Mouse (Mus musculus): ENCODE measurements around the gene Krtcap2. TPM values are rescaled to one million over a fixed set of nuclear protein-coding genes. Genes with fewer than 3 reads are reported as not detected.

The Krtcap2 gene
- polyA plus RNA-seq, 1 experiment = 61.9 TPM

DNA sequence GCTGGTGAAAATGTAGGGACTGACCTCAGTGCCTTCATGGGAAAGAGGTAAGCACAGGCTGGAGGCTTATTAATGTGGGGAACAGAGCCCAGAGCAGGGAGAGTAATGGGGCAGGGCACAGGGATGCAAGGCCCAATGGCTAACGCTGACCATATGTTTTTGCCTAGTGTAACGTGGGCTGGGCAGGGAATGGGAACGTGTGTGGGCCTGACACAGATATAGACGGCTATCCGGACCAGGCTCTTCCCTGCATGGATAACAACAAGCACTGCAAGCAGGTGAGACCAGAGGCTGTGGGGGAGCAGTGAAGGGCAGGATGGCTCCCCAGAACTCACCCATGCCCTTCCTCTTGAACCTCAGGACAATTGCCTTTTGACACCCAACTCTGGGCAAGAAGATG is 24.6 kb upstream of the Krtcap2 start:
- no peak overlapping the region for H3K4me3 ChIP-seq (ENCODE audit: insufficient read depth, low read length)
- peaks cover 1% of the 10 kb centered on the region; the same call in 1 of the 2 replicates for H3K4me1 ChIP-seq (ENCODE audit: control insufficient read depth, insufficient read depth, low read length)
- 0 out of 2 replicates have a peak overlapping the region, but pooled peaks have one; percentile 27 for H3K27ac ChIP-seq (ENCODE audit: insufficient read depth, low read length)
- TF ChIP-seq CTCF (IDR thresholded peaks at IDR 0.05; ENCODE audit: extremely low read depth, insufficient read depth, low read length) (no peak), POLR2A (IDR thresholded peaks at IDR 0.05; ENCODE audit: extremely low read depth, insufficient read depth, low read length) (no peak)

DNA sequence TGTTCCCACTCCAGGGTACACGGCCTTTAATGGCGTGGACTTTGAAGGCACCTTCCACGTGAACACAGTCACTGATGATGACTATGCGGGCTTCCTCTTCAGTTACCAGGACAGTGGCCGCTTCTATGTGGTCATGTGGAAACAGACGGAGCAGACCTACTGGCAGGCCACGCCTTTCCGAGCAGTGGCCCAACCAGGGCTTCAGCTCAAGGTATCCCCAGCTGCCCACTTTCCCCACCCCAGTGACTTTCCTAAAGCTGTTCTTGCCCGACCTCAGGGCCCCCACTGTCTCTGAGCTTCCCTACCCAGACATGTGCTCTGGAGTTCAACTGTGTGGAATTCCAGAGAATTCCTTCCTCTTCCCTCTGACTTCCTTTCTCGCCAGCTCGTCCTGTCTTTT is 21.0 kb upstream of the Krtcap2 start:
- Histone ChIP-seq H3K4me1 (ENCODE audit: control insufficient read depth, insufficient read depth, low read length) (peaks cover 1% of the 10 kb centered on the region; the same call in 1 of the 2 replicates), H3K4me3 (ENCODE audit: insufficient read depth, low read length) (peak overlapping the region; percentile 16), H3K27ac (ENCODE audit: insufficient read depth, low read length) (peak overlapping the region; percentile 24; the same call in 1 of the 2 replicates)
- no peak for TF ChIP-seq POLR2A (IDR thresholded peaks at IDR 0.05; ENCODE audit: extremely low read depth, insufficient read depth, low read length)
- TF ChIP-seq CTCF (IDR thresholded peaks at IDR 0.05; ENCODE audit: extremely low read depth, insufficient read depth, low read length) = no peak

DNA sequence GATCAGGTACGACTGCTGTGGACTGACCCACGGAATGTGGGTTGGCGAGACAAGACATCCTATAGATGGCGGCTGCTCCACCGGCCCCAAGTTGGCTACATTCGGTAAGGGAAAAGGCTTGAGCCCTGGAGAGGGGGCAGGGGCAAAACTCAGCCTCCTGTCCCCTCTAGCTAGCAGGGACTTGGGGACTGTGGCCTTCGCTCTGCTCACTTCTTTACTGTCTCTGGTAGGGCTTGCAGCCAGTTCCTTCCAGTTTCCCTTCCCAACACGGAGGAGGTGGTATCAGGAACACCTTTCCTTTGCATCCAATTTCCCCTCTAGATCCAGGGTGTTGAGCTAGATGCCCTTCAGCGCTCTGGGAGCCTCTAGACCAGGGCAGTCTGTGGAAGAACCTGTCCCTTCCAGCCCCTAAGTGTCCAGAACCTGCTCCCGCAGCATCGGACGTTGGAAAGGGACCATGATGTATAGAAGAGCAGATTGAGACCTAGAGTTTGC is 20.4 kb upstream of the Krtcap2 start:
- Histone ChIP-seq H3K4me1 (ENCODE audit: control insufficient read depth, insufficient read depth, low read length) (peaks cover 1% of the 10 kb centered on the region; the same call in 1 of the 2 replicates), H3K4me3 (ENCODE audit: insufficient read depth, low read length) (peak overlapping the region; percentile 16), H3K27ac (ENCODE audit: insufficient read depth, low read length) (peak overlapping the region; percentile 24; the same call in 1 of the 2 replicates)
- TF ChIP-seq POLR2A (IDR thresholded peaks at IDR 0.05; ENCODE audit: extremely low read depth, insufficient read depth, low read length) = no peak
- no peak for TF ChIP-seq CTCF (IDR thresholded peaks at IDR 0.05; ENCODE audit: extremely low read depth, insufficient read depth, low read length)

DNA sequence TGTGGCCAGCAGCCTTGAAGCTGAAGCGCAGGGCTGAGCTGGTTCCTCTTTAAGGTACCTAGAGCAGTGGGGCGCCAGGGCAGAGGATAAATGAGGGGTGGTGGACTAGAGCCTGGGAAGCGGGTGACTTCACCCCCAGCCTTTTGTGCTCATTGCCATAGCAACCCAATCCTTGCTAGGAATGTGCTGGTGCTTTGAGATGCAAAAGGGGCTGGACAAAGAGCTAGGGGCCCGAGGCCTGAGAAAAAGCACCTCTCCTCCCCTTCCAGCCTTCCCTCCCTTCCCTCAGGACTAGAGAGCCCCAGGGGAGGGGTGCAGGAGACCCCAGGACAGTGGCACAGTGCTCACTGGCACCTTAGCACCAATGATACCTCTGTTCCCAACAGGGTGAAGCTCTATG is 19.8 kb upstream of the Krtcap2 start:
- Histone ChIP-seq H3K4me1 (ENCODE audit: control insufficient read depth, insufficient read depth, low read length) (peaks cover 1% of the 10 kb centered on the region; the same call in 1 of the 2 replicates), H3K4me3 (ENCODE audit: insufficient read depth, low read length) (peak overlapping the region; percentile 16), H3K27ac (ENCODE audit: insufficient read depth, low read length) (peak overlapping the region; percentile 84)
- 0 out of 2 replicates have a peak, but pooled peaks have one; percentile 27 for TF ChIP-seq POLR2A (IDR thresholded peaks at IDR 0.05; ENCODE audit: extremely low read depth, insufficient read depth, low read length)
- no peak for TF ChIP-seq CTCF (IDR thresholded peaks at IDR 0.05; ENCODE audit: extremely low read depth, insufficient read depth, low read length)

DNA sequence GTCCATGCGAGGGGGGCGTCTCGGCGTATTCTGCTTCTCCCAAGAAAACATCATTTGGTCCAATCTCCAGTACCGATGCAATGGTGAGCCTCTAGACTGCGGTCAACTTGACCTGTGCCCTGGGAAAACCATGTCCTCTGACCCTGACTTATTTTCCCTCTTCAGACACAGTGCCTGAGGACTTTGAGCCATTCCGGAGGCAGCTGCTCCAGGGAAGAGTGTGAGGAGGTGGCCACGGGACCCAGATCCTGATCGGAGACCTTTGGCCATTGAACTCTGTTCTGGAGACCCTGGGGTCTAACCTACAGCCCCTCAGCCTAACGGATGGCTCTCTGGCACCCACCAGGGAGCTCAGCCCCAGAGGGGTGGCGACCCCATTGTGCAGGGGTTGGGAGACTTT is 19.4 kb upstream of the Krtcap2 start:
- H3K27ac ChIP-seq (ENCODE audit: insufficient read depth, low read length) = peak overlapping the region; percentile 84
- TF ChIP-seq CTCF (IDR thresholded peaks at IDR 0.05; ENCODE audit: extremely low read depth, insufficient read depth, low read length) = no peak
- TF ChIP-seq POLR2A (IDR thresholded peaks at IDR 0.05; ENCODE audit: extremely low read depth, insufficient read depth, low read length) = no peak
- H3K4me3 ChIP-seq (ENCODE audit: insufficient read depth, low read length) = peak overlapping the region; percentile 16
- H3K4me1 ChIP-seq (ENCODE audit: control insufficient read depth, insufficient read depth, low read length) = peaks cover 1% of the 10 kb centered on the region; the same call in 1 of the 2 replicates

DNA sequence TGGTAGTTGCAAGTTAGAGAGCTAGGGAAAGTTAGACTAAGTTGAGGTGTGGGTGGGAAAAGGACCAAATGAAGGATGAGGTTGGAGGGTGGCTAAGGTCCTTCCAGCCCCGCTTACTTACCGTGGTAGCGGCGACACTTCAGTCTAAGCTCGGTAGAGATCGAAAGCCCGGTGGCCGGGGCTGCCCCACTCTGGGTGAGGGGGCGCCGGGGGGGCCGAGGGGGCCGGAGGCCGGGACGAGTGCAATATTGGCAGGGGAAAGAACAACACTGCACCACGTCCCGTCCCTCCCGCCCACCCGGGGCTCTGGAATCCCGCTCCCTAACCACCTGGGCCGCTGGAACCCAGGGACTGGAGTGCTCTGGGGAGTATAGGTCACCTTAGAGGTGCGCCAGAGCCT is 18.9 kb upstream of the Krtcap2 start, which contains the start of gene Mtx1:
Mtx1 (minus strand) TSS at position 189 of the 400 bp plus-strand sequence.
- peaks cover 1% of the 10 kb centered on the region; the same call in 1 of the 2 replicates for H3K4me1 ChIP-seq (ENCODE audit: control insufficient read depth, insufficient read depth, low read length)
- TF ChIP-seq POLR2A (IDR thresholded peaks at IDR 0.05; ENCODE audit: extremely low read depth, insufficient read depth, low read length) (no peak), CTCF (IDR thresholded peaks at IDR 0.05; ENCODE audit: extremely low read depth, insufficient read depth, low read length) (no peak)
- peak within 1 kb of the TSS; percentile 84 for H3K27ac ChIP-seq (ENCODE audit: insufficient read depth, low read length)
- peak within 1 kb of the TSS; percentile 16 for H3K4me3 ChIP-seq (ENCODE audit: insufficient read depth, low read length)

DNA sequence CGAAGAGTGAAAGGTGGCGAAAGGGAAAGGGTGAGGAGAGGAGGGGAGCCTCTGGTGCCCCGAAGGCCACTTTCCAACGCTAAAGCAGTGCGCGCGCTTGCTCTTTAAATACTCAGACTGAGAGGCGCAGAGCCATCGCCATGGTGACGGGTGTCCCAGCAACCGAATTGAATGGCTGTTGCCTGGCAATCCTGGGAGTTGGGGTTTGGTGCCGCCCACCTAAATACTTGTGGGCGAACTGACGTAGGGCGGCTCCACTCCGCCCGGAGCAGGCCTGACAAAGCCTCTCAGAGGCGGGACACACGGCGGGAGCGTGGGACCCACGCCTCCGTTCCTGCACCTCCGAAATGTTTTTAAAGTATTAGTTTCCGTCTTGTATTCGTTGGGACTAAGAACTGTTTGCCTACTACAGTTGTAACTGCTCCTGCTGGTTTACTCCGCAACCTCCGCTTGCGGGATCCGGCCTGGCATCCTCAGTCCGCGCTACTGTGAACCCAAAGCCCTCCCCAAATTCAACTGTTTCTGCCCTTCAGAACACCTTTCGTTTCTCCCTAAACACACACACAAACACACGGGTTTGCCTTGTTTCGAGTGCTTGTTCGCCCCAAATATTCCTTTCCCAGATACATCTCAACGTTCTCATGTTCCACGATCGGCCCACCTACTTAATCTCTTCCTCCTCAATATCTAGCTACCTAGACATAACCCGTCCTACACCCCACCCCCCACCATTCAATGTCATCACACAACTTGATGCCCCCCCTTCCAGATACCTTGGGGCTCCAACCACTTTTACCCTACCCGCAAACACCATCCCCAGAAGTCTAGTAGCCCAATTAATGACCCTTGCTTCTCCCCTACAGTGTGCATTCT is 18.2 kb upstream of the Krtcap2 start:
- Histone ChIP-seq H3K4me1 (ENCODE audit: control insufficient read depth, insufficient read depth, low read length) (peaks cover 1% of the 10 kb centered on the region; the same call in 1 of the 2 replicates), H3K27ac (ENCODE audit: insufficient read depth, low read length) (peak overlapping the region; percentile 11; the same call in 1 of the 2 replicates), H3K4me3 (ENCODE audit: insufficient read depth, low read length) (peak overlapping the region; percentile 16)
- TF ChIP-seq CTCF (IDR thresholded peaks at IDR 0.05; ENCODE audit: extremely low read depth, insufficient read depth, low read length) = no peak
- TF ChIP-seq POLR2A (IDR thresholded peaks at IDR 0.05; ENCODE audit: extremely low read depth, insufficient read depth, low read length) = peak; percentile 80

DNA sequence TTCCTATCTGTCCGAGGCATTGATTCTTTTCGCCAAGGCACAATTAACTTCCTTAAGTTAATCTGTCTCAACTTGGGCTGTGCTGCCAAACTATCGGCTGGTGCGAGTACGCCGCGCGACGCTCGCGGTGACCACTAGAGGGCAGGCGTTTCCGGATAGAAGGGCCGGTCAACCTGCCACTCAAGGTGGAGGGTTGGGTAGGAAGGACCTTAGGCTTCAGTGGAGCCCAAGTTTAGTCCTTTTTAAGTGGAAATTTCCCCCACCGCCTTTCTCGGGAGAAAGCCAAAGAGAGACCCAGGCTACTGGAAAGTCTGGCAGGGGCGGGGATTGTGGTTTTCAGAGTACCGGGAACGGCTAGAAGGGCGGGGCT is 17.6 kb upstream of the Krtcap2 start:
- Histone ChIP-seq H3K4me1 (ENCODE audit: control insufficient read depth, insufficient read depth, low read length) (peaks cover 1% of the 10 kb centered on the region; the same call in 1 of the 2 replicates), H3K4me3 (ENCODE audit: insufficient read depth, low read length) (peak overlapping the region; percentile 13), H3K27ac (ENCODE audit: insufficient read depth, low read length) (no peak overlapping the region)
- no peak for TF ChIP-seq POLR2A (IDR thresholded peaks at IDR 0.05; ENCODE audit: extremely low read depth, insufficient read depth, low read length)
- peak; percentile 81 for TF ChIP-seq CTCF (IDR thresholded peaks at IDR 0.05; ENCODE audit: extremely low read depth, insufficient read depth, low read length)

DNA sequence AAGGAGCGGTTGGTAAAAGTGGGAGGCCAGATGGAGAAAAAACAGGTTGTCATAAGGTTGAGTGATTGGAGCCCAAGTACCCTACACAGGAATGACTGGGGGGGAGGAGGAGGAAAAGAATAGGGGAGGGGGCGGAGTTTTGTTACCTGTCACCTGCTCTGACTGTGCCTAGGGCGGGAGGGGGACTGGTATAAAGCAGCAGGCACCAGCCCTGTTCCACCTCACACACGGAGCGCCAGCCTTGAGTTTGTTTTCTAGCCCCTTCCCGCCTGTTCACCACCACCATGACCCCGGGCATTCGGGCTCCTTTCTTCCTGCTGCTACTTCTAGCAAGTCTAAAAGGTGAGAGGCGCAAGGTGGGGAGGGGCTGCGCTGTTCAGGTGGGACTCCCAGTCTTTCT is 16.9 kb upstream of the Krtcap2 start, which contains the start of gene Muc1:
Muc1 (plus strand) TSS at position 222 of the 400 bp plus-strand sequence.
- Histone ChIP-seq H3K4me1 (ENCODE audit: control insufficient read depth, insufficient read depth, low read length) (peaks cover 1% of the 10 kb centered on the region; the same call in 1 of the 2 replicates), H3K27ac (ENCODE audit: insufficient read depth, low read length) (no peak within 1 kb of the TSS; the same call in 1 of the 2 replicates), H3K4me3 (ENCODE audit: insufficient read depth, low read length) (peak within 1 kb of the TSS; percentile 13)
- TF ChIP-seq CTCF (IDR thresholded peaks at IDR 0.05; ENCODE audit: extremely low read depth, insufficient read depth, low read length) (no peak), POLR2A (IDR thresholded peaks at IDR 0.05; ENCODE audit: extremely low read depth, insufficient read depth, low read length) (no peak)
